Mouse (Mus musculus) midbrain, embryonic 11.5 days (tissue): ENCODE measurements at regions not wholly inside any gene's neighbourhood (a gene's known extent, or its start where the extent isn't known, plus 50 kb on each side); places are given as distances from the start of the nearest gene placed in this dataset.

Experiments
- ATAC-seq: fragments of 200-750 bp; cut with Nextera tagmentation; 2 replicates; pipeline ENCODE4 v1.8.0; 2017; ENCODE audit warnings: moderate TSS enrichment, moderate library complexity; ENCODE audit not compliant: low FRiP score
- DNase-seq: peaks from one replicate; pipeline ENCODE4 v3.0.0; 2015; ENCODE audit warnings: low spot score; ENCODE audit errors: missing footprints
- H3K27ac ChIP-seq: fragments of 300-500 bp; sonication (generic); 2 replicates; pipeline ENCODE4 v1.5.1; 2014; ENCODE audit warnings: low read depth, low read length
- H3K27me3 ChIP-seq: fragments of 300-500 bp; sonication (generic); 2 replicates; pipeline ENCODE4 v1.6.1; 2014; ENCODE audit warnings: mild to moderate bottlenecking, low read length, moderate library complexity, mixed read lengths; ENCODE audit not compliant: control insufficient read depth, insufficient read depth
- H3K36me3 ChIP-seq: fragments of 300-500 bp; sonication (generic); 2 replicates; pipeline ENCODE4 v1.6.1; 2014; ENCODE audit warnings: mild to moderate bottlenecking, low read length, moderate library complexity, mixed read lengths; ENCODE audit not compliant: control insufficient read depth, insufficient read depth
- H3K4me1 ChIP-seq: fragments of 300-500 bp; sonication (generic); 2 replicates; pipeline ENCODE4 v1.6.1; 2014; ENCODE audit warnings: low read length; ENCODE audit not compliant: control insufficient read depth, insufficient read depth
- H3K4me2 ChIP-seq: fragments of 300-500 bp; sonication (generic); 2 replicates; pipeline ENCODE4 v1.6.1; 2014; ENCODE audit warnings: mild to moderate bottlenecking, moderate library complexity
- H3K4me3 ChIP-seq: fragments of 300-500 bp; sonication (generic); 2 replicates; pipeline ENCODE4 v1.5.1; 2014; ENCODE audit warnings: low read depth, low read length
- H3K9ac ChIP-seq: fragments of 300-500 bp; sonication (generic); 2 replicates; pipeline ENCODE4 v1.6.1; 2014; ENCODE audit warnings: low read length
- H3K9me3 ChIP-seq: fragments of 300-500 bp; sonication (generic); 2 replicates; pipeline ENCODE4 v1.6.1; 2016; ENCODE audit warnings: low read length; ENCODE audit not compliant: control insufficient read depth
- WGBS: fragments of 180-500 bp; shearing (Covaris S2); extraction: QIAGEN DNeasy Blood & Tissue Kit; methylation state at CpG from one replicate; pipeline ENCODE4 v1.1.7; 2014; 5-methylcytosine and 5-hydroxymethylcytosine counted together

GRCm38 (mm10) chr11:14195081-14195480 is 404.0 kb upstream of the Pom121l12 start:
- H3K36me3 ChIP-seq, result no peaks in the 10 kb centered on the region
- DNase-seq (no peak), ATAC-seq (no peak)
- H3K27me3 ChIP-seq, result no peaks in the 10 kb centered on the region
- H3K27ac ChIP-seq, result no peak overlapping the region
- no peaks in the 10 kb centered on the region for H3K4me1 ChIP-seq
- no peak overlapping the region for H3K4me2 ChIP-seq
- H3K4me3 ChIP-seq, result no peak overlapping the region
- WGBS, result 92% methylated on average over 2 of the region's 2 CpGs
- no peak overlapping the region for H3K9ac ChIP-seq
- H3K9me3 ChIP-seq, result no peaks in the 10 kb centered on the region
